Mouse (Mus musculus): ENCODE results near the gene Hlcs. TPM values are rescaled to one million over a fixed set of nuclear protein-coding genes. Genes with fewer than 3 reads are reported as not detected.

Gene Hlcs
- total RNA-seq, 2 experiments from 2014 or later = 6.7 to 6.9 TPM

DNA sequence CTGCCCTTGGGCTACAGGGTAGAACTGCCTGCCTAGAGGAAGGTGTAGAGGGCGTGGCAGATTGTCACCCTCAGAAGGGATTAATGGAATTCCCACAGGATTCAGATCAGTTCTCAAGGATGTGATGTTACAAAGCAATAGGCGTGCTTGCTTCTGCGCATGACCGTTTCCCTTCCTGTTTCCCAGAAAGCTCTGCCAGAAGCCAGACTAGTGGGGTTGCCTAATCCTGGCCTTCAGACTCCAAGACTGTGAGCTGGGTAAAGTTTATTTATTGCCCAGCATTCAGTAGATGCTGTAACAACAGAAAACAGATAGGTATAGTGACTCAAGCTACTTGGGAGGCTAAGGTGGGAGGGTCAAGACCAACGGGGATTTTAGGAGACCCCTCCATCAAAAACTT lies 15.3 kb downstream of the Hlcs start:
- ATAC-seq (replicated peaks; ENCODE audit: poor library complexity, severe bottlenecking) = no peak

DNA sequence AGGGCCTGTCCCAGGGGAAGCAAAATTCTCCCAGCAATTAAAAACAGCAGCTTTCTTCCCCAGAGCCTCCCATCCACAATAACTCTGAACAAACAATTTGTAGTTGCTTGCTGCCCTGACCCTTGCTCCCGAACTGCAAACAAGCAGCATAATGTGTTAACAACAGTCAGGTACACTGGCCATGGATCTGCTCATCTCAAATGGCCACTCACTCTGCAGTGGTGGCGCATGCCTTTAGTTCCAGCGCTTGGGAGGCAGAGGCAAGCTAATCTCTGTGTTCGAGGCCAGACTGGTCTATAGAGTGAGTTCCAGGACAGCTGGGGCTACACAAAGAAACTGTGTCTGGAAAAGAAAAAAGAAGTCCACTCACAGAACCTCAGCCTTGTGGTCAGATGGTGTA lies 22.2 kb downstream of the Hlcs start:
- no peak for ATAC-seq (replicated peaks; ENCODE audit: poor library complexity, severe bottlenecking)

DNA sequence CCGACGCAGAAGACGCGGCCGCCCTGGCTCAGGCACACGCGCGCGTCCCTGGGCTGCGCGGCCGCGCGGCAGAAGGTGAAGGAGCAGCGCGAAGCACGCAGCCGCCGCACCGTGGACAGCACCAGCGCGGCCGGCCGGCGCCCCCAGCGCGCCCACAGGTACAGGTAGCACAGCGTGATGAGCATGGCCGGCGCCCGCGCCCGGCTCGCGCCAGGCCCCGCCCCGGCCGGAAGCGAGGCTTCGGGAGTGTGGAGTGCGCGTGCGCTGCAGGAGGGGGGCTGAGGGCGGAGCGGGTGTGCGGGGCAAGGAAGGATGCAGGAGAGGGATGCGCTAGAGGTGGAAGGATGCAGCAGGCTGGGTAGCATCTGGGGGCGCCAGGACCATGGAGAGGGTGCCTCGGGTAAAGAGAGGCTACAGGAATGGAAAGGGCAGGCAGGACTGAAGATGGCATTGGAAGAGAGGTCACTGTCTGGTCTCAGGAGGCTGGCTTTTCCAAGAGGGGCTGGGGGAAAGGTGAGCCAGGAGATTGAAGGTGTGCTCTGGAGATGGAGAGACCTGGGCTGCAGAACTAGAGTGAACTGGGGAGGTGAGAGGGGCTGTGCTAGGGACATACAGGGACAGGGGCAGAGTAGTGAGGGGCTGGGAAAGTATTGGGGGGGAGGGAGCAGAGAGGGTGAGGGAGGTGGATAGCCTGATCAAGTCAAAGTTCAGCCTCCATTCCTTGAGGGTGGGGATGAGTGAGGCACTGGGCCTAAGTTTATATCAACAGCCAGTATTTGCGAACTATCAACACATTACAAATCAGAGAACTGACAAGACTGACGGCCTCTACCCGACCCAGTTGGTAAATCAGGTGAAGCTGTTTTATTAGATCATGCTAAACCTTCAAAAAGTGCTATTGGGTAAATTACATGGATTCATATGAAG lies 23.0 kb downstream of the Hlcs start:
- ATAC-seq (replicated peaks; ENCODE audit: poor library complexity, severe bottlenecking) = peak; percentile 91

DNA sequence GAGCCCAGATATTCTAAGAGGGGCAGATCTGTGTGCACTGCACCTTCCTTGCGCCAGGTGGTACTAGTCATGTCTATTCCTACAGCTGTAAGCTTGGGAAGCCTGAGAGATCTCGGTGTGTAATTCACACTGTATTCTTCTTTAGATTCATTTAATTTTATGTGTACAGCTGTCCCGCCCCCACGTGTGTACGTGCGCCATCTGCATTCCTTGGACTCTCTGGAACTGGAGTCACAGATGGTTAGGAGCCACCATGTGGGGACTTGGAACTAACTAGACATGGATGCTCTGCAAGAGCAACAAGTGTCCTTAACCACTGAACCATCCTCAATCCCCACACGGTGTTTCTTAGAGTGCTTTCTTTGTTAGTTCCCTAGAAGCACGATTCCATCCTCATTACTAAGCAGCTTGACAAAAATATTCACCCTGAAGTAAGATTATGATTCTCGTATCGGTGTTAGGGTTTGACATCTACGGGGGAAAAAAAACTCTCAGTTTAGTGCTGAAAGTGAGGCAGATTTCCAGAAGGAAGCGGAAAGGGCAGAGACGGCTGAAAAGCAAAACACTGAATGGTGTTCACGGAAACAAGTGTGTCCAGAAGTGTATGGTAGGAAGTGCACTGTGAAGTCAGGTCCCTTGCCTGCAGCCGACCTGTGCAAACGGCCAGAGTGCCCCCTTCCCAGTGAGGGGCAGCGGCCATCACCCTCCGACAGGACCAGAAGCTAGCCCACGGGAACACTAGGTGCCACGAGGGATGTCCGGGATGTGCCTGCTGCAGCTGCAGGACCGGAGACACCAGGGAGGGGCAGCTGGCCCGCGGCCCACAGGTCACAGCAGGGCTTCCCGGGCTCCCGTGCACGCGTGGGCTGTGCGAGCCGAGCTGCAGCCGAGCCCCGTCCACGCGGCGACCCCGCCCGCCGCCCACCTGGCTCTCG lies 24.0 kb downstream of the Hlcs start:
- ATAC-seq (replicated peaks; ENCODE audit: poor library complexity, severe bottlenecking) = peak; percentile 12; the same call in 1 of the 2 replicates

DNA sequence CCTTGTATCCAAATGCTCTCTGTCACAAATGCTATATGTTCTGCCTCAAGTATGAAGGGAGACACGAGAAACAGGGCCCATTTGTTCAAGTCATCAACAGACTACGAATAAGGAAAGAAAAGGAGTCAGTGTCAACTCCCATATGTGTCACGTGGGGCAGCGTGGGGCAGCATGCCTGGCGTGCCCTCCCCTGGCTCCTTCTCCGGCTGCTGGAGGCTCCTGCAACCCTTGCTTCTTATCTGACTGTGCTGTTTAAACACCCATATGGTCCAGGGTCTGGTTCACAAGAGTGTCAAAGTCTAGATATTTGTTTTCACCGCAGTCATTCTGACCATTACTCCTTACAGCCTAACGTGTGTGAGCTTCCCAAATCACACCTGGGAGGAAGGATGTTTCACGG lies 25.5 kb downstream of the Hlcs start:
- ATAC-seq (replicated peaks; ENCODE audit: poor library complexity, severe bottlenecking) = no peak

DNA sequence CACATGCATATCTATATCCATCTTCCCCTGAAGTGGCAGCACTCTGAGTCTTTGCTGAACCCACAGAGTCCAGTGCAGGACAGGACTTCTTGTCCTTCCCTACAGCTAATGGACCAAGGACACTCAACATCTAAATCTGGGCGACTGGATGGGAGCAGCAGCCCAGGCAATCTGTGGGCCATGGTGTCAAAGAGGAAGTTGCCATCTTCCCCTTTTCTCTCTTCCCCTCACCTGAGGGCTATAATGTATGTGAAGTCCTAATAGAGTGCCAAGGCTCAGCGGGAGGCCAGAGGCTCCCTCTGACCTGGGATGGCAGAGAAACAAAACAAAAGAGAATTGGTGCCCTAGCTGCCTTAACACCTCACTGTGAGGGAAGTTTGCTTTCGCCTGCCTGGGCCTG lies 29.4 kb downstream of the Hlcs start:
- ATAC-seq (replicated peaks; ENCODE audit: poor library complexity, severe bottlenecking) = peak; percentile 61

DNA sequence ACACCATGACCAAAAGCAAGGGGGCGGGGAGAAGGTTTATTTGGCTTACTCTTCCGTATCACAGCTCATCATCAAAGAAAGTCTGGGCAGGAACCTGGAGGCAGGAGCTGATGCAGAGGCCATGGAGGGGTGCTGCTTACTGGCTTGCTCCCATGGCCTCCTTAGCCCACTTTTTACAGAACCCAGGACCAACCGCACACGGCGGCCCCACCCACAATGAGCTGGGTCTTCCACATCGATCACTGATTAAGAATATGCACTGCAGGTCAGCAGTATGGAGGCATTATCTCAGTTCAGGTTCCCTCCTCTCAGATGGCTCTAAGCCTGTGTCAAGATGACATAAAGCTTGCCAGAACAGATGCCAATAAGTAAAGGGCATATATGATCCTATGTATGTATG lies 42.5 kb downstream of the Hlcs start:
- no peak for ATAC-seq (replicated peaks; ENCODE audit: poor library complexity, severe bottlenecking)

DNA sequence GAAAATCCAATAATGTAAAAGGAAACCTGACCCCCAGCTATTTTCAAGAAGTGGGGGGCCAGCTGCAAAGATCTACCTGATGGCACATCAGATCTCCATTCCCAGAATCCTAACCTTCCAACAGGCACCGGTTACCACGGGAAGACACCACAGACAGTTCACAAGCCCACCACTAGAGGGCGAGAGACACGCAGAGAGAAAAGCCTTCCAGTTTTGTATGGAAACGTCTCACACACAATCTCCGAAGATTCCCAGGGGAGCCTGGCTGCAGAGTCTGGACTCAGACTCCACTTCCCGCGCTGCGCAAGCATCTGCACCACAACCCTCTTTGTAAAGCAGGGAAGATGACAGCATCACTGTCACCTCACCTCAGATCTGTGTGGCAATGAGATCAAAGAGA lies 43.7 kb downstream of the Hlcs start:
- ATAC-seq (replicated peaks; ENCODE audit: poor library complexity, severe bottlenecking) = peak; percentile 64; the same call in 1 of the 2 replicates

DNA sequence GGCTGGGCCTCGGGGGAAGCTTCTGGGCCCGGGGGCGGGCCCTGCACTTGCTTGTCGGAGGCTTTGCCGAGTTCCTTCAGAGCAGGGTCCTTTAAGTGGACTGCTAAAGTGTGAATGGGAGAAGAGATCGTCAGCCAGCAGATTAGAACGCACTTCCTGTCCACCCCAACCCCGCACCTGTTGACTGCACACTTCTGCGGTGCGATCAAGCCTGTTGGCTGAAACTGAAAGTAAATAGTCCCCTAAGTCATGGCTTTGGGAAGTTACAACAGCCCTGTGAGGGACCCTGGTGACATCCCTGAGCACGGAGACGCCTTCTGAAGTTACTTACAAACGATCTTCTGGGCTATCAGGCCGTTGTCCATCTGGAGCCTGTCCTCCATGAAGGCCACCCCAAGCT lies 45.2 kb downstream of the Hlcs start:
- ATAC-seq (replicated peaks; ENCODE audit: poor library complexity, severe bottlenecking) = peak; percentile 79

DNA sequence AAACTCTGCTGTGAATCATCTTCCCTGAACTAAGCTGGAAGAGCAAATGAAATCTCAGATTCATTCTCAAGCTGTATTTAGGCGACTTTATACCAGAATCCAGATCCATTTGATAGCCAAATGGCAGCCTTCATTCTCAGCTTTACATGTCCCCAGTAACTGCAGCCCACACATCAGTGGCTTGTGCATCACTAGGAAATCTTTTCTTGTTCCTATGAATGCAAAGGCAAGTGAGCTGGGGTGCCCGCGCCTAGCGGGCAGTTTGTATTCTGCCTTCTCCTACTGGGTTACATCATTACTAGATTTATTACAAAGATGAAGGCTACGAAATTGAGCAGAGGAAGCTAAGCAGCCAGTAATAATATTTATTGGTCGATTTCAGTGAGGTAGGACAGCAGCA lies 48.8 kb downstream of the Hlcs start:
- no peak for ATAC-seq (replicated peaks; ENCODE audit: poor library complexity, severe bottlenecking)

DNA sequence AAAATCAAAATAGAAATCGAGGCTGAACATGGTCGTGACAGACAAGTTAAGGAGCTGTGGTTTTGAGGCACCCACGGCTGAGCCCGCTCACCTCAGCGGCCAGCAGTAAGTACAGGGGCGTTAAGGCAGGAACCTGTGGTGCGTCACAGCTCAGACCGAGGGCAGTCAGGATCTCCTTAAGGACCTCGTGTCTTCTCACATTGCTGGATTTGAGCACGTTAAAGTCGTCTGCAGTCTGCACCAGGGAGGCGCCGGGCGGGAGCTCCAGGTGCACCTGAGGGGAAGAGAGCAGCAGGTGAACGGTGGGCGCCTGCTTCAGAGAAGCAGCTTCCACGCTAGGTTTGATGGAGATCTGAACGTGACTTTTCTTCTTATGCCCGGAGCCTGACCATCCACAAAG lies 50.9 kb downstream of the Hlcs start:
- no peak for ATAC-seq (replicated peaks; ENCODE audit: poor library complexity, severe bottlenecking)

DNA sequence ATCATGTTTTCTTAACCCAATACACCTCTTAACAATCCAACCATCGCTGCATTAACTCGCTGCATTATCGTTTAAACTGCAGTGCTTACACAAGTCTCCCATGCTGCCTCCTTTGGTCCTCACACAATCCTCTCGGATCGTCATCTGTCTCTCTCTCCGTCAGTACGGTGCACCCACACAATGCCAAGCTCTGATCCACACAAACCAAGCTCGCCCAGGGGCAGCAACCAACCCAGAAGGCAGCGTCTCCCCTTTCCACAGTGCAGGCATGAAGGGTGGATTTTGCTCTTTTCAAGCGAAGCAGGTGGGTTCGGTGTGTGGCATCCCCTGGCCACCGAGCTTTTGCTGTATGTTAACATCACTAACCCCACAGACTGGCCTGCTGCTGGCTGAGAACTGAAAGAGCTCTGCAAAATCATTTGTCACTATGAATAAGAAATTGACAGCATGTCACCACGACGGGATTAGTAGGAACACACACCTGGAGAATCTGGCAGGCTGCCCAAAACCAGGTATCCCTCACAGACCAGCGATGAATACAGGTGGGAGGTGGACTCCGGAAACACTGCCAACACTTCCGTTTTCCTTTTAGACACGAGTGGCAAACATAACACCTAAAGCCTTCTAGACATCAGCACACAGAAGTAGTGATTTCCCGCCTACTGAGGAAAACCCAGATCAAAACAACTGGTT lies 52.3 kb downstream of the Hlcs start:
- ATAC-seq (replicated peaks; ENCODE audit: poor library complexity, severe bottlenecking) = no peak

DNA sequence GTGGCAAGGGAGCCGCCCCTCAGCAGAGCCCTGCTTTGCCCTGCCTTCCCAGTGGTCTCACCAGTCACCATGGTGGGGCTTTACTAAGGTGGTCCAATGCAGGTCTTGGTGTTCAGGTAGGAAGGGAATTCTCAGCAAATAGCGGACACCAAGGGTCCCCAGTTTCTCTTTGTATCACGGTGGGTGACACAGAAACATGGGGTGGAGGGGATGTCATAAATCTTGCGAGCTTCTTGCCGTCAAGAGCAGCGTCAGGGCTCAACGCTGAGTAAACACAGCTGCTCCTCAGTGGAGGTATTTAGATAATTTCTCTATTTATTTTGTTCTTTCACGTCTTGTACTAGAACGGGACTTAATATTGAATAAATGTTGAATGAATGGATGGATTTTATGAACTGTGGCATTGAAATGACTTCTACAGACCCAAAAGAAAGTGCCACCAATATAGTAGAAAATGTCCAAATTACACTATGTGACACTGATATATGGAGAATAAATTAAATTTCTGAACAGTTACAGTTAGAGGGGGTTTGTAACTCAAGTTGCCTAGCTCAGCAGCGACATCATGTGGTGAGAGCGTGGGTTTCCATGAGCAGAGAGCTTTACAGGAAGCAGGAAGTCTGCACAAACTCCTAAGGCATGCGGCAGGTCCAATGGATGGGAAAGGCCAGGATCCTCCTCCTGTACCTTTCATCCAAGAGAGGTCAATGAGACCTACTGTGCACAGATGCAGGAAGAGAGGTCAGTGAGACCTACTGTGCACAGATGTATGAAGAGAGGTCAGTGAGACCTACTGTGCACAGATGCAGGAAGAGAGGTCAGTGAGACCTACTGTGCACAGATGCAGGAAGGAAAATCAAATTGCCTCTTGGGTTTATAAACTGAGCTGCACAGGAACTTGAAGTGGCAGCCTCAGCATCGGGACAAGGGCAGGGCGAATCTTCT lies 54.7 kb downstream of the Hlcs start:
- ATAC-seq (replicated peaks; ENCODE audit: poor library complexity, severe bottlenecking) = peak; percentile 93

DNA sequence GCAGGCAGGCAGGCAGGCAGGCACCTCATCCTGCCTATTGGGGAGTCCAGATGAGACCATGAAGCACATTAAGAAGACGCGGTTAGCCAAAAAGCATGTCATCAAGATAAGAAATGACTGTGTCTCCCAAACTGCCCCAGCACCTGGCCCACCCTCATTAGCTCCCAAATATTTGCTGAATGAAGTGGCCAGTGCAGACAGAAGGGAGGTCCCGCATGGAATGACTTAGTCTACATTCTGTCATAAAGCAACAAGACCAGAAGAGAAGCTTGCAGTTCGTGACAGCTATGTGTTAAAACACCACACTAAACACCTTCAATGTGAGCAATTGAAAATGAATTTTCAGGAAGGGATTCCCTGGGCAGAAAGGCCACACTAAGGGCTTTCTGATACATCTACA lies 57.8 kb downstream of the Hlcs start:
- no peak for ATAC-seq (replicated peaks; ENCODE audit: poor library complexity, severe bottlenecking)

DNA sequence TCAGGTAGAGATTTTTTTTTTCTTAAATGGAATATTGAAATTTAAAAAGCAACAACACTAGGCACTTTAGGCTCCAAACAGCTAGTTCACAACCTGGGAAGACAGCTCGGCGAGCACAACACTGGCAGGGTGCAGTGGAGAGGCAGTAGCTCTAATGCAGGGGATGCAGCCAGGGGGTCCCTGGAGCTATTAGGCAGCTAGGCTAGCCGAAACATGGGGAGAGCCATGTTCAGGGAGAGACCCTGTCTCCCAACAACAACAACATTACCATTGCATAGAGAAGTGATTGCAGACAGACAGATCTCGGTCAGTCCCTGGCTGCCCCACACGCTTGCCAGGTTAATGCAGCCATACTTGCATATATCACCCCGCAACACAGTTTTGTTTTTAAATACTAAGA lies 58.3 kb downstream of the Hlcs start:
- ATAC-seq (replicated peaks; ENCODE audit: poor library complexity, severe bottlenecking) = no peak

DNA sequence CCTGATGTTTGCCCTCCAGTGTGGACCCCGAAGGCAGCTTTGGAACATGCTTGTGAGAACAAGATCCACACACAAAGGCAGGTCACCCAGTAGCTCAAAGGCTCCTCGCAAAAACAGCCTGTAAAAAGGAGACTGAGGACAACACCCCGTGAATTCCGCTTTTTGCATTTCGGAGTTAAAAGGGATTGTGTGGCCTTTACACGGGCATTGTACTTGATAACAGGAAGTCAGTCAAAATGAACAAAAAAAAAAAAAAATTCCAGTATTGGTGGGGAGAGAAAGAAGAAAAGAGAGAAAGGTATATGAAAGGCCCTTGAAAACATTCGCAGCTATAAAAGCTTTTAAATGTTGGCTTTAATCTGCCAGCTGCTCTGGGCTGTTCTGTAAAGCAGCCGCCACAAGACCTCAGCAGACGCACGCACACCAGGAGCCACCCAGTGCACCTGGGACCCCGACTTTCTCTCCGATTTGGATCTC lies 58.9 kb downstream of the Hlcs start:
- no peak for ATAC-seq (replicated peaks; ENCODE audit: poor library complexity, severe bottlenecking)

DNA sequence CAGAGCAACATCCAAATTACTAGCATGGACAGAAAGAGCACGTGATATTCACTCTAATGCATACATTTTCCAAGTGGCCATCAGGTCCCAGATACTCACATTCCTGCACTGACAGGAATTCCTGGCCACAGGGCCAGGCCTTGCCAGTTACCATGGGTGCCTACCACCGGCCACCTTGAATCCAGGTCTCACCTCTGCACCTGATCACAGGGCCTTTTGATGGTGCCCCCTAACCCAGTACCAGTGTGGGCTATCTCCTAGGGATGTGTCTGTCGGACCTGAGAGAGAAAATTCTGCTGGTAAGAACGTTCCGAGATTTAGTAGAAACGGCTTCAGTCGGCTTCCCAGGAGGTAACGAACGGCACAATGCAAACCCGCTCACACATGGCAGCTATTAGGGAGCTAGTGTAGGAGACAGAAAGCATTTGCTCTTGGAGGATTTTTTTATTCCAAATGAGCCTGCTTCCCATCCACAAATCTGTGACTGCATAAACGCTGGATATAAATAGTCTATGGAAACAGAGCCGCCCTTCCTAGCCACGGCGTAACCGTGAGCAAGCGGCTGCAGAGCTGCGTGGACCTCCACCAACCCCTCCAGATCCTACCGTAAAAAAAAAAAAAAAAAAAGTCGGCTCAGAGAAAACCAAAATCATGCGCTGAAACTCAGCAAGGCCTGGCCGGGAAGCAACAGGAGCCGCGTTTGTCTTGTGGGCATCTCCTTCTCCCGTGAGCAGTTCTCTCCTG lies 59.5 kb downstream of the Hlcs start:
- no peak for ATAC-seq (replicated peaks; ENCODE audit: poor library complexity, severe bottlenecking)

DNA sequence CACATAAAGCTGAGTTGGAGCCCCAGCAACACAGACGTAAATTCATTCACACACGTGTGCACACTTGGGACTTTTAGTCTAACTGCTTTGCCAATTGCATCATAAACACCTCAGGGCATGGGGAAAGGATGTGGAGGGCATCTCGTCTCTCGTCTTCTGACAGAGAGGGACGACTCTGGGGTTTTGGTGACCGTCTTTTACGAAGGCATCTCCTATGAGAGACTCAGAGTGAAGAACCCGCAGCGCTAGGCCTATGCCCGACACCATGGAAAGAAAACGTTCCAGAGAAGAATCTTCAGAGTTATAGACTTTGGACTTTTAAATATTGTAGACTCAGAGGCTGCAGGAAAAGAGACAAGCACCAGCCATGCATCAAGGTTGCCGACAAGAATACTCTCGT lies 61.6 kb downstream of the Hlcs start:
- ATAC-seq (replicated peaks; ENCODE audit: poor library complexity, severe bottlenecking) = no peak

Measured in granulocyte monocyte progenitor cell, adult 5-6 weeks (primary cell).